Mouse (Mus musculus) activated CD4-positive, CD25-positive, alpha-beta regulatory T cell, adult 4 months (primary cell): Measurements from ENCODE around the gene Traf4. TPM values are rescaled to one million over a fixed set of nuclear protein-coding genes. Genes with fewer than 3 reads are reported as not detected.
A peak's percentile ranks its signal among the peaks of the same experiment; 100 is the strongest.

Experiments
- ATAC-seq: one replicate; pipeline ENCODE4 v1.8.0; 2017
- polyA plus RNA-seq, 2 experiments: library from polyadenylated mRNA; unstranded; fragments of 100-300 nt; shearing (Covaris generic); gene quantifications; one replicate each; pipeline ENCODE4 v1.2.1; 2017

The Traf4 gene
- polyA plus RNA-seq, 2 experiments from 2014 or later, result 3.4 to 5.0 TPM

GRCm38 (mm10) chr11:78182450-78182849 lies 17.1 kb upstream of the Traf4 start:
- no peak for ATAC-seq

DNA sequence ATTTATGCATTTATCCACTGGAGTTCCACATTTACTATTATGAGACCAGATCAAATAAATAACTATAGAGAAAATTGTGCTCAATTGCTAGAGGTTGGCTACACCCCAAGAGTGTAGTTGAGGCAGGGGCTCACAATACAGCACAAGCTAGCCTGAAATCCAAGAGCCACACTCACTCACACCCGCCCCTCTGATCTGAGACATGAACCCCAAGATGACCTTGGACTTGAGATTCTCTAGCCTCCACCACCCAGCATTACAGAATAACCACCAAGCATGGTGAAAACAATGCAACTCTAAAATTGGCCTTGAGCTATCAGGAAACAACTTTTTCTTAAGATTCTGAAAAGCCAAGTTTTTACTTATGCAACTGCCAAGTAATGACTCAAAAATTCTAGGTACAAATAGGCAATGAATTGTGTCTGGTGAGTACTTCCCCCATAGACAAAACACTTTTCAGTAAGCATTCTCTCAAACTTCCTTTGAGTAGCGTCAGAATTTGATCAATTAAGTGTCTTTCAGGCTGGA lies 16.5 kb upstream of the Traf4 start:
- no peak for ATAC-seq

DNA sequence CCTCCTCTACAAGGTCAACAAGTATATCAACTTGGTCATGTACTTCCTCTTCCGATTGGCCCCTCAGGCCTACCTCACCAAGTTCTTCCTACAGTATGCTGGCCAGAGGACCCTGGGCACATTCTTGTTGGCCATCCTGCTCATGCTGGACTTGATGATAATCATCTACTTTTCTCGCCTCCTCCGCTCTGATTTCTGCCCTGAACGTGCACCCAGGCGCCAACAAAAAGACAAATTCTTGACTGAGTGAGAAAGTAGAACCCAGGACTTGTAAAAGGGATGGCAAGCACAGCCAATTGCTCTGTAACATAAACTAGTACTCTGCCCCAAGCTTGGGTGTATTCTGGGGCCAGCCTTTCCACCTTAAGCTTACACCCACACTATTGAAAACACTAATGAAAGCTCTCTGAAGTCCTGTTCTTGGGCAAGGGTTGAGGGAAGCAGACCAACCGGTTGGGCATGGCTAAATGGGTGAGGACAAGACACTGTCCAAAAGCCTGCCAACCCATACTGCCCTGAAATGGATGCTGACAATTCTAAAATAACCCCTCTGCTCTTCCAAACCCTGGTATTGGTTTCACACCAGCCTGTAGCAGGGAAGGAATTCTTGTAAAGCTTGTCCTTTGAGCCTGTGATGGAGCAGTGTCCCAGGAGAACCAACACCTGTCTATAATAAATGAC lies 14.8 kb upstream of the Traf4 start:
- ATAC-seq, result no peak

DNA sequence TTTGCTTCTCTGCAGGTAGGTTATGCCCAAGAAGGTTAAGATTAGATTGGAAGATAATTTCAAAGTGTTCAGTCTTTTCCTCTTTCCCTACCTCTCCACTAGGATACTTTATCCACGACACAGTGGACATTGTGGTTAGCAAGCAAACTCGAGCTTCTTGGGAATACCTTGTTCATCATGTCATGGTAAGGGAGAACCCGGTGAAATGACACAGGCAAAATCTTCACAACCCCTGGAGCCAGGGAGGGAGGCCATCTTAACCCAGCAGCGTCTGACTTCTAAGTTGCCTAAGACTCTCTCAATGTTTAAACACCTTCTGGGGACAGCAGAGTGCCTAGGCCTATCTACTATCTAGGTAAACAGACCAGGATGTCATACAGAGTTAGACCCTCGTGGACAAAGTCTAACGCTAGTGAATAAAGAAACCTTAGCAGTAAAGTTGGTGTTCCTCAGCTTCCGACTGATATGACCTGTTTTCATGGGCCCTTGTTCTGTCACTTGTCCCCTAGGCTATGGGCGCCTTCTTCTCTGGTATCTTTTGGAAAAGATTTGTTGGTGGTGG lies 14.1 kb upstream of the Traf4 start:
- ATAC-seq, result no peak

- ATAC-seq, result no peak
Measured at GRCm38 (mm10) chr11:78178859-78179437, 13.6 kb upstream of the Traf4 start.

GRCm38 (mm10) chr11:78177903-78178858 lies 12.8 kb upstream of the Traf4 start:
- peak; percentile 58 for ATAC-seq

- ATAC-seq, result no peak
Measured at GRCm38 (mm10) chr11:78177437-78177836, 12.0 kb upstream of the Traf4 start.

GRCm38 (mm10) chr11:78176905-78177331 lies 11.5 kb upstream of the Traf4 start:
- peak; percentile 34 for ATAC-seq

DNA sequence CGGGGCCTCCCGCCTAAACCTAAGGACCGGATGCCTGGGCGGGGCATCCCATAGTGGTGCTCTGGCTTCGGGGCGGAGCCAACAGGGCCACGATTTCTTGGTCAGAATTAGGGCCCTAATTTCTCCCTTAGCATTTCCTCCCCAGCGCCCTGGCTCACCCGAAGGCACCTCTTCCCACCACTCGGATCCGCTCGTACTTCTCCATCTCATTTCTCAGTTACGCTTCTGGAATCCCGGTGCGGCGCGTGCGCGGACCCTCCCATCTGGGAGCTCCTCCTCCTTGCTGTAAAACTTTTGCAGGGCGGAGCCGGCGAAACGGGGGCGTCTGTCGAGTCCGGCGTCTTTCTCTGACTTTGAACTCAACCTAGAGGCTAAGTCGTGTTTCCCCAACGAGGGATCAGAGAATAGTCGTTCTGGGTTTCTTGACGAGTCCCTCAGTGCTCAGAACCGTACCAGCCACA lies 11.0 kb upstream of the Traf4 start, which contains the start of the genes Nek8 and Tlcd1:
Nek8 (minus strand) TSS at position 274 of the 461 bp plus-strand sequence.
Tlcd1 (plus strand) TSS at position 310 of the 461 bp plus-strand sequence.
- ATAC-seq, result peak; percentile 53

GRCm38 (mm10) chr11:78175771-78176401 lies 10.5 kb upstream of the Traf4 start:
- no peak for ATAC-seq

- ATAC-seq, result no peak
Measured at GRCm38 (mm10) chr11:78174506-78174905, 9.1 kb upstream of the Traf4 start.

- ATAC-seq, result no peak
Measured at GRCm38 (mm10) chr11:78172748-78173383, 7.5 kb upstream of the Traf4 start.

DNA sequence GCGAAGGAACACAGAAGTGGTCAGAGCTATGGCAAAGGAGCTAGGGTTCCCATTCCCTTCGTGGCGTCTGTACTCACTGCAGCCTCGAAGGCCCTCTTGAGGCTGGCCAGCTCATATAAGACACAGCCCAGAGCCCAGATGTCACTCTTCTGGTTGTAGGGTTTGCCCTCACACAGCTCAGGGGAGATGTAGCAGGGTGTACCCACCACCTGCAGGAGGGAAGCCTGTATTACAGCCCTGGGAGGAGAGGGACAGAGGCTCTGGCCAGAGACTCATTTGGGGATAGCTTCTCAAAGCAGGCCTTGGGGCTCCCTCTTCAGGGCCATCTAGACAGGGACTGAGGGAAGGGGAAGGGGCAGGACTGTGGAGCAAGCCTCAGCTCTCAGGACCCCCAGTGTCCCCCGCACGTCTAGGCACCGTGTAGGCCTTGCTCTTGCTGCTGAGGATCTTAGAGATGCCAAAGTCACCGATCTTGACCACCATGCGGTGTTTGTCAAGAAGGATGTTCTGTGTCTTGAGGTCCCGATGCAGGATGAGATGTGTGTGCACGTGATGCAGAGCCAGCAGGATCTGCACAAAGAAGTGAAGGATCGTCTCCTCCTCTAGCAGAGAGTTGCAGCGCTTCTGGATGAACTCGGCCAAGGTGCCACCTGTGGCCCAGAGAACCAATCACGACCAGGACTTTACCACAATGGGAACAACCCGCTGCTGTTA lies 6.8 kb upstream of the Traf4 start:
- no peak for ATAC-seq

DNA sequence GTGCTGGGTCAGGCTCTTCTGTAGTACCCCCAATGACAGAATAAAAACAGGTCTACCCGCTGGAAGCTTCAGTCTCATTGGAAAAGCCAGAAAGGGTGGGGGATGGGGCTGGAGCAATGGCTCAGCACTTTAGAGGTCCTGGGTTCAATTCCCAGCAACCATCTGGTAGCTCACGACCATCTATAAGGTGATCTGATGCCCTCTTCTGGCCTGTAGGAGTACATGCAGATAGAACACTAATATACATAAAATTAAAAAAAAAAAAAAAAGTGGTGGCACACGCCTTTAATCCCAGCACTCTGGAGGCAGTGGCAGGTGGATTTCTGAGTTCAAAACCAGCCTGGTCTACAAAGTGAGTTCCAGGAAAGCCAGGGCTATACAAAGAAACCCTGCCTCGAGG lies 5.9 kb upstream of the Traf4 start:
- no peak for ATAC-seq

GRCm38 (mm10) chr11:78170306-78170705 lies 4.9 kb upstream of the Traf4 start:
- no peak for ATAC-seq

GRCm38 (mm10) chr11:78168541-78169468 lies 3.4 kb upstream of the Traf4 start:
- peak; percentile 67 for ATAC-seq

GRCm38 (mm10) chr11:78167257-78167959 lies 2.0 kb upstream of the Traf4 start:
- ATAC-seq, result no peak

- ATAC-seq, result no peak
Measured at GRCm38 (mm10) chr11:78166640-78167039, 1.3 kb upstream of the Traf4 start.

- ATAC-seq, result no peak
Measured at GRCm38 (mm10) chr11:78166161-78166560, 772 bp upstream of the Traf4 start.
